Mouse (Mus musculus) spleen, adult 18-20 months (tissue): ENCODE data around the gene Wnt11.
A peak's percentile ranks its signal among the peaks of the same experiment; 100 is the strongest.

ENCODE experiments used
- DNase-seq, 2 experiments: peaks; one replicate each; pipeline ENCODE4 v3.0.0; 2022; ENCODE audit warnings: mixed read lengths in 2 of 2

Wnt11 gene

DNA sequence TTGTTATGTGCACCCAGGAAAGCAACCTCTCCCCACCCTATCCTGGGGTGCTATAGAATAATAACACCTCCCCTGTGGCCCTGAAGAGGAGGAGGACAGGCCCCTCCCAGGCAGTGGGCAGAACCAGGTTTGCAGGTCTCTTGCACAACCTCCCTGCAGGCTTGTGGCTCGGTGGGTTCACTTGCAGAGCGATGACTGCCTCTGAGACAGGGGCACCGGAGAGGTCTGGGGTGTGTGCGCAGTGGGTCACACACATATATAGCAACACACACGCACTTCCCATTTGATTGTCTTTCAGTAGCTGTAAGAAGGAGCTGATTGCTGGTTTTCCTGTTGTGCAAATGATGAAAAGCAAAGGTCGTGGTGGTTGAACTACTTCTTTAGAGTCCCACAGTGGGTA, 3.6 kb upstream of the Wnt11 start:
- no peak for DNase-seq

- no peak for DNase-seq
Measured at GRCm38 (mm10) chr7:98835519-98836441, 868 bp downstream of the Wnt11 start.

DNA sequence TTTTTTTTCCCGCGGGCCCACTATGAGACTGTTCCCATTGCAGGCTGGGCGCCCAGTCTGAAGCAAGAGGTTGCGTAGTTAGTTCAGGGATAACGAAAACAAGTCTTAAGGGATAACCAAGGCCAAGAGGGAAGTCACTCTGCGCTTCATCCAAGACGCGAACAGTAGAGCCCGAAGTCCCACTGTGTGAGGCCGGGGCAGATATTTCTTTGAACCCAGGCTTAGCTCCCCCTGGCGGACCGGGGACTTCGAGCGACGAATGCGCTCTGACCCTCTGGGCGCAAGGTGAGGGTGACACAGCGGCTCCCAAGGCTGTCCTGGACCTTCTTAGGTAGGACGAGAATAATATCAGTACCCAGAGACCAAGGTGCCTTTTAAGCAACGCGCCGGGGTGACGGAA, 1.7 kb downstream of the Wnt11 start:
- peak; percentile 35 to 81 for DNase-seq

DNA sequence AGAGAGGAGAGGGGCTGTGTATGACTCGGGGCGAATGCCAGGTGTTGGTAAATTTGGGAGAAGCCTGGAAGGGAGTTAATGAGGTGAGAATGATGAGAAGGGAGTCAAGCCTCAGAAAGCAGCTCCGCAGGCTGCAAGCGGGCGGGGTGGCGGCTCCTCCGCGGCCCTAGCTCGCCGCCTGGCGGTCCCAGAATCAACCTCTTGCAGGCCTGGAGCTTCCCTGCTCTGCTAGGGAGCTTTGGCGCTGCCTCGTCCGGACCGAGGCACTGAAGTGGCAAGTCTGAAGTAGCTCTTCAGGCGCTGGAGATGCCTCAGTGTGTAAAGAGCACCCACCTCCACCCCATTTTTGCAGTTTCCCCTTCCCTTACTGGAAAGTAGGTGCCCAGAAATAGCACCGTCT, 3.0 kb downstream of the Wnt11 start:
- peak; percentile 39 to 72 for DNase-seq

GRCm38 (mm10) chr7:98838729-98839141, 3.8 kb downstream of the Wnt11 start:
- peak in 1 of 2 experiments; percentile 20 for DNase-seq

DNA sequence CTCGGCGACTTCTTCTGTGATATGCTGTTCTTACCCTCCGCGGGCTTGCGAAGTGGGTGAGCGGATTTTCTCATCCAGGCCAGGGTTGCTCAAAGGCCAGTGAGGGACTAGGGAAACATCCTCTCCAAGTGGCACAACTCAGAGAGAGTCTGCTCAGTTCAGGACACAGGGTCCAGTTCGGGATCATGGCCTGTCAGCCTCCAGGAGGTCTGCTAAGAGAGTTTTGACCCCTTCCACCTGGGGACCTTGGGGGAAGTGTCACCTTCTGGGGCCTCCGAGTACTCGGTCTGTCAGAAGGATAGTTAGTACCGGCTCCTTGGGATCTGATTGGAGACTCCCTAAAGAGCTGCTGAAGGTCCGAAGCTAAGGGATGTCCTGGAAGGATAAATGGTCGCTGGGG, 4.4 kb downstream of the Wnt11 start:
- DNase-seq, result no peak

GRCm38 (mm10) chr7:98840771-98841170, 5.9 kb downstream of the Wnt11 start:
- DNase-seq, result no peak

- DNase-seq, result no peak
Measured at GRCm38 (mm10) chr7:98841802-98842201, 6.9 kb downstream of the Wnt11 start.

DNA sequence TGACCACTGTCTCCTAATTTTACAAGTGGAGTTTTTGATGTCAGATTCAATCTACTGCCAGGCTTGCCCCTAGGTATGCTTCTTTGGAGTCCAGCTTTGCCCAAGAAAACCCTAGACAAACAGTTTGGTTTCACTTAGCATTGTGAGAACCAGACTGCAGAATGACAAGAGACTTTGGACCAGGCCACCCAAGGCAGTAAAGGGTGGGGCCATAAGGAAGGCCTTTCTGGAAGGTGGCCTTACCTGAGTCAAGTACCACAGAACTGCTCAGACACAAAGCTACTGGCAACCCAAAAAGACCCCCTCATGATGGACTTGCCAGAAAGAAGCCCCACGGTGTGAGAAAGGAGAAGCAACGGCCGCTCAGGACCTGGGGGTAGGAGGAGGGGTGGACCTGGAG, 8.1 kb downstream of the Wnt11 start:
- no peak for DNase-seq

DNA sequence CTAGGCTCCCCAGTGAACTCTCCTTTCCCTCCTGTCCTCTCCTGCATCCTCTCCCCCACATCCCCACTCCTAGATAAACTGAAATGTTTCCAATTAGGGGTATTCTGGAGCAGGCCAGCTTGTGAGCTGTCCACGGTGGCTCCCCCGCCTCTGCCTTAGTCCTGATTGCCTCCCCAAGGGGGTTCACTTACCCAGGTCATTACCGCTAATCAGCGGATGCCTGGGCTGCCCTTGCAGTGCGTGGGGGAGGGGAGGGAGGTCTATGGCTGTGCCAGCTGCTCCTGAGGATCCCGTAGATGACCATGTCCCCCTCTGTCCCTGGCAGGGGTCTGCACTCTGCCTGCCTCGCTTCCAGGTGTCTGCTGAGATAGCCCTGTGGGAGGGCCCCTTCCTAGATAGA, 8.7 kb downstream of the Wnt11 start:
- no peak for DNase-seq

DNA sequence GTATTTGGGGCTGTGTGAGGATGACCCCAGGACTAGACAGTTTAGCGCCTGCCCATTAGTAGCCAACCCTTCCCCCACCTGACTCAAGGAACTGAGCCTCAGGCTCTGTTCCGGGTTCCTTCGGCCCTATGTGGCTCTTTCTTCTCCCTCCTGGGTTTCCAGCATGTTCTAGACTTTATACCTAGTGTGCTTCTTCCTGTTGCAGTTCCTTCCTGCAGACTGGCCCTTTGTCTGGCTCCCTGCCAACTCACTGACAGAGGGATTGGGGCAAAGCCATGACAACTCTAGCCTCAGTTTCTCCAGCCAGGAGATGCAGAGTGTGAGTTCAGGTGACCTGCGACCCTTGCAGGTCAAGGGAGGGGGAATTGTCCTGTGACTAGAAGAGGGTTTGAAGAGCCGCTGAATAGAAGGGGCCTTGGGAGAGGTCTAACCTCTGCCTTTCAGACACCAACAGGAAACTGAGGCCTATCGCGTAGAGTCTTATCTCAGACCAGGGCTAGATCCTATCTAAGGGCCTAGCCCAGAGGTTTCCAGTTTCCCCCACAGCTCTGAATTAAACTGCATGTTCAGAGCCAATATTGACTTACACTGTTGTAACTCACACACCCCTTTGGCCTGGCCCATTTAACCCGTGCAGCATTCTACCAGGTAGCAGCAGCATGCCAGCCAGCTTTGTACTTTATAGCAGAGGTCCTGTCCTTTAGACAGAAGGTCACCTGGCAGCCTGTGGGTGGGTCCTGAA, 14.2 kb downstream of the Wnt11 start:
- no peak for DNase-seq

- no peak for DNase-seq
Measured at GRCm38 (mm10) chr7:98850388-98850787, 15.5 kb downstream of the Wnt11 start.

- DNase-seq, result no peak
Measured at GRCm38 (mm10) chr7:98851220-98851619, 16.3 kb downstream of the Wnt11 start.

DNA sequence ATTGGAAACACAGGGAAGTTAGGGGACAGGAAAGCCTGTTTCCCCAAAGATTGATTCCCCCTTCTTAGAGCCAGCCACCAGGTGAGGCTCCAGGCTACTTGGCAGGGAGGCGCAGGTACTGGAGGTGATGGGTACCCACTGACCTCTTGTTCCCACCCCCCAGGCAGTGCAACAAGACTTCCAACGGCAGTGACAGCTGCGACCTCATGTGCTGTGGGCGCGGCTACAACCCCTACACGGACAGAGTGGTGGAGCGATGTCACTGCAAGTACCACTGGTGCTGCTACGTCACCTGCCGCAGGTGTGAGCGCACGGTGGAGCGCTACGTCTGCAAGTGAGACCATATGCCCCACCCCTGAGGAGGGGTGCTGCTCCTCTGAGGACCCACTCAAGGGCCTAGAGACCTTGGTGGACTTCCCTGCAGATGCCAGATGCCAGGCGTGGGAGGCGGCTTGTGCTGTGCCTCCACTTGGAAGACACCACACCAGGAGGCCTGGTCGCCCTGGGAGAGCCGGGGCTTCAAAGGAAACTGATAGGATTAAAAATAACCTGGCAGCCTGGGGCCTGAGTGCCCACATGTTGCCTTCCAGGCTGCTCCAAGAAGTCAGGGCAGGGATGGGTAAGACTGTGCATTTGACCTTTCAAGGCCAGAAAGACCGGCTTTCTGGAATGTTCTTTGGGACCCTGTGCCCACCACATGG, 18.2 kb downstream of the Wnt11 start:
- no peak for DNase-seq

DNA sequence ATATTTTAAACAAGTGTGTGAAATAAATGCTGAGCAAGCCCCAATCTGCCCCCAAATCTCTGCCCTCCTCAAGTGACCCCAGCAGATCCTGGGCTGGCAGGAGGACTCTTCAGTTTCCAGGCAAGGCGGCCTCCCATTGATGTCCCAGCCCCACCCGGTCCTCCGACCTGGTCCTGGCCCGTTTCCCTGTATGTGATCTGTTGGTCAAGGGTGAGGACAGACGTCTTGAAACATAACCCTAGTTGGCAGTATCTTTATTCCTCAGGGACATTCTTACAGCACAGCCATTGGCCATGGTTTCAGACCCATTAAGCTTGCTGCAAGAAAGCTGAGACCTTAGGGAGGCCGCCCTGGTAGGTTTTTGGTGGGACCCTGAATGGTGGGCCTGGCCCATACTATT, 18.9 kb downstream of the Wnt11 start:
- DNase-seq, result no peak

DNA sequence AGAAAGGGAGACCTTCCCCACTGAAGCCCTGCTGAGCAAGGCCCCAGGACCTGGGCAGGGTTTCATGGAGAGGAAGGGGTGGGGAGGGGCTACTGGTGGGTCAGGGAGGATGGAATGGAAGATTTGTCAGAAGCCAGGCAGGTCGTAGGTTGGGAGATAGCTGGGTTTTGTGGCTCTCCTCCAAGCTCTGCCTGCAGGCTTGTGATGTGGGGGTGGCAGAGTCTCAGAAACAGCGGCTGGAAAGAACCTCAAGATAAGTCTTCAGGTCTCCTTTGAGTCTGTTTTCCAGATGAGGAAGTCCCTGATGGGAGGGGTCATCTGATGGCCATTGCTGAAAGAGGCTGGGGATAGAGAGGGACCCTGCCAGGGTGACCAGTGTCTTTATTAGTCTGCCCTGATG, 20.5 kb downstream of the Wnt11 start:
- DNase-seq, result no peak

DNA sequence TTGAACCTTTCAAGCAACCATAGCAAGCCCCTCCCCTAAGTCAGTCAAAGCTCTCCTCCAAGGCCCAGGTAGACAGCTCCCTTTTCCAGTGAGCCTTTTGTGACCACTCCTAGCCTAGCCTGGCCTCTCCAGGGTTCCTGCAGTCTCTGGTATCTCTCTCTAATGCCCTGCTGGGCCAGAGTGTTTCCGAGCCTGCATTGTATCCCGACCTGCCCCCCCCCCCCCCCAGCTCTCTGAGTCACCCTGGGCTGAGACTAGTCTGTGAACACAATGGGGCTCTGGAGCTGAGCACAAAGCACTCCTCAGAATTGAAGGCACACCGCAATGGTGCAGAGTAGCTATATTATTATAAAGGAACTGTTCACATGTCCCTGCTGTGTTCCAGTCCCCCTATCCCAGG, 21.2 kb downstream of the Wnt11 start:
- DNase-seq, result no peak

DNA sequence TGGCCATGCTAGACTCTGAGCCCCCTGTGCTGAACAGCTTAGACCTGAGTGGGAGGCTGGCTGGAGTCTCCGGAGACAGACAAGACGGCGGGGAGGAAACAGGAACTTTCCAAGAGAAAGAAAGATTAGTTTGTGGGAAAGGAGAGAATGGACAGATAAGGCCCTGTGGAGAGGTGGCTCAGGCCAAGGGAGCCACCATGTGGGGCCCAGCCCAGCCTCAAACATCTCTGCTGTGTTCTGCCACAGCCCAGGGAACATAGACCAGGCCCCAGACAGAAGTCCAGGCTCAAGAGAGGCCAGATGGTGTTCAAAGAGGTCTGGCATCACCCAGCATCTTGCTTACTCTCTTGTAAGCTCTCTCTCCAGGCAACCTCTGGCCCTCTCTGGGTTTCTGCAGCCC, 22.2 kb downstream of the Wnt11 start:
- no peak for DNase-seq

DNA sequence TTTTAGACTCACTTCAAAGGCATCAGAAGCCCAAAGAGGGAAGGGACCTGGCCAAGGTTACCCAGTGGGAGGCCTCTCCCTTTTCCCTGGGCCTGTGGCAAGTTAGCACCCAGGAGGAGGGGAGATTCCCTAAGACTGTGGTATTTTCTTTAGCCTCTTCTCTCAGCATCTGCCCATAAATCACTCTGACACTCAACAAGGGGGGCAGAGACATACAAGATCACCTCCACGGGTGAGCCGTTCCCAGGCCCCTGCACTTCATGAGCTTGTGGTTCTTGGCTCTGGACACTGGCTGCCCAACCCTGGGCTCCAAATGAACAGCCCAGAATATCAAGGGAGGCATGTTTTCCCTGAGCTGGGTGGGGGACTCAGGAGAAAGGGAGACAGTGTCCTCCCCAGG, 26.1 kb downstream of the Wnt11 start:
- DNase-seq, result no peak

GRCm38 (mm10) chr7:98862994-98863393, 28.1 kb downstream of the Wnt11 start:
- DNase-seq, result no peak

DNA sequence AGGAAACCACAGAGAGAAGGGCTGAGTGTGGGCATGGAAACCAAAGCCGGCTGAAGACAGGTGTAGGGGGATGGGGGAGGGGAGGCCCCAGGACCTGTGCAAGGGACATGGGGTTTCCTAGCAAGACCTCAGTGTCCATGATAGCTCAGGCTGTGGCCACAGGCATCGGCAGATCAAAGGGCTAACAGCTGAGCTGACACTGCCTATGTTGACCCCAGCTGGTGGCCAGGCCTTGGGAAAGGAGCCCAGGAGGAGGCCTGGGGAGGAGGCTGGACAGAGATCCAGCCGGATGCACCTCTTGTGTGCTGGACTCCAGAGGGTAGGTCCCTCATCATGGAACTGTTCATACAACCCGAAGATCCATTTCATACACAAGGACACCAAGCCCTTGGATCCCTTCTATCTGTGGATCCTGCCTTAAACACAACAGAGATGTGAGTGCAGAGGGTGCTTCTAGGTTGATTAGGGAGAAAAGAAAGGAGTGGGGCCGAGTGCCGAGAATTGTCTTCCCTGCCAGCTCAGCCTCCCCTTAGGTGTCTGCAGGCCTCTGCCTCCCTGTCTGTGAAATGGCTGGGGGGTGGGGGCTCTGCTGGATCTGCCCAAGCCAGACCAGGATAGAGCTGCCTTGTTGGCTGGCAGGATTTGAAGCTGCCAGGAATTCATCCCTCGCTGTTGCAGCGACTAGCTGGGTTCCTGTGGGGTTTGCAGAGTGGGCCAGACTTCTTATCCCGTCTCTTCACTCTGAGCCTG, 29.2 kb downstream of the Wnt11 start:
- DNase-seq, result no peak

DNA sequence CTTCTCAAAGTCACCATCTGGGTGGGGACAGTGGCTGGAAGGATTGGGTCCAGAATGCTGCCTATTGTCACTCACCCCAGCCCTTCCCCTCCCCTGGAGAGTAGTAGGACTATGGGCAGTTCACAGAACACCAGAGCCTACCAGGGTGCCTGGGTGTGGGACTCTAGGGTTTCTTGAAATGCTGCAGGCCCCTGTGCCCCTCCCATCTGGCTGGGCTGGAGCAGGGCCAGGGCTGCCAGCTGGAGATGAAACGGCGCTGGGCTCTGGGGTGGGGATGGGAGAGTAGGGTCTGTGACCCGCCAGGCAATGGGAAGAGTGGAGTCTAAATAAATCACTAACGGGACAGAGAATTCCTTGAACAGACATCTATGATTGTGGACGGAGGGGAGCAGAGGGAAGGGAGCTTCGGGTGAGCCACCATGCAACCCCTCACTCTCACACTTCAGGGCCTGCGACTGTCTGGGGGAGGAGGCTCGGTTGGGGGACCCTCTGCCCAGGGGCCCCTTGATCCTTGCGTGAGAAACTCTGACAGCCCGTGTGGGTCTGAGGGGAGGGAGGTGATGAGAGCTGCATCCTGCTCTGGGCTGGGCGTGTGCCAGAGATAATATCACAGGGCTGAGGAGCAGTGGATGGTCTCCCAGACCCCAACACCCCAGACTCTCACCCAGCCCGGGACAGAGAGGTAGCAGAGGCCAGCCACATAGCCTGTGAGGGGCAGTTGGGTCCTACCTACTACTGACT, 32.3 kb downstream of the Wnt11 start:
- no peak for DNase-seq
